Mouse (Mus musculus) T-helper 17 cell (primary cell): Measurements from ENCODE around the gene Gm17304.

Source experiments
- in situ Hi-C, 2 experiments: fragments of 300-600 bp; cut with MboI, MseI; formaldehyde crosslinking; loops; 1 replicate in 1 of 2; 2 replicates in 1 of 2; pipeline ENCODE4 v1.15.1; 2025; ENCODE audit warnings: high pct_unique_total_duplicates in 2 of 2

The Gm17304 gene

DNA sequence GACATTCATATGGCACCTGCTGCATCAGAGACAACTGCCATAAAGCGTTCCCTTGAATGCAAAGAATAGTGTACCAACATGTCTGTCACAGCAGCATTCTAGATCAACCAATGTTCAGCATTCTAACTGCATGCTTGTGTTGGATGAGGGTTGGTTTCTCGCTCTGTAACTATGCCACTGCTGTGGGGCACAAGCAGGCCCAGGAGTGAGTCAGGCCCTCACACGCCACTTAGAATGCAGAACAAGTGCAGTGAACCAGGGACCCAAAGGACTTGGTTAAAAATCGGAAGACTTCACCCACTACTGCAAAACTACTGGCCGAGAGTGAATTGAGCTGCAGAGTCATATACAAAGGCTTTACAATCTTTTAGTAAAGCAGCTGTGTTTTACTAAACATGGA lies 13.3 kb downstream of the Gm17304 start:
- in situ Hi-C loops: loop anchor here in 1 of 2 experiments (5.0 kb wide), 1 partner anchor 75 kb away; no protein-coding TSS in a partner anchor

DNA sequence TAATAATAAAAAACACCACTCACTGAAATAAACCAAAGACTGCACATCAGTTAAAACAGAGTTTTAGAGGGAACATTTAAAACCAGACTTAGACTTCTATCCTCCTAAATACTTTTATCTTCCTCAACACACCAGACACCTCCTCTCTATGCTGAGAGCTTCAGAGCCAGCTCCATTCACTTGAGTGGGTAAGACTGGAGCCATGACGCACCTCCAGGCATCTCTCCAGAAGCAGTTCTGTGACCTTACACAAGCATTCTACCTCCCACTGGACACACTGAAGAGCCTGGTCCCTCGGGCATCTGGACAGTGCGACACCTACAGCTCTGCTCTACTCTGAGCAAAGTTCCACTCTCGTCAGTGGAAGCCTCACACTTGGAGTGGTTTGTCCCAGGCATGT lies 14.4 kb downstream of the Gm17304 start:
- in situ Hi-C loops: loop anchor here in 1 of 2 experiments (5.0 kb wide), 1 partner anchor 76 kb away; no protein-coding TSS in a partner anchor

DNA sequence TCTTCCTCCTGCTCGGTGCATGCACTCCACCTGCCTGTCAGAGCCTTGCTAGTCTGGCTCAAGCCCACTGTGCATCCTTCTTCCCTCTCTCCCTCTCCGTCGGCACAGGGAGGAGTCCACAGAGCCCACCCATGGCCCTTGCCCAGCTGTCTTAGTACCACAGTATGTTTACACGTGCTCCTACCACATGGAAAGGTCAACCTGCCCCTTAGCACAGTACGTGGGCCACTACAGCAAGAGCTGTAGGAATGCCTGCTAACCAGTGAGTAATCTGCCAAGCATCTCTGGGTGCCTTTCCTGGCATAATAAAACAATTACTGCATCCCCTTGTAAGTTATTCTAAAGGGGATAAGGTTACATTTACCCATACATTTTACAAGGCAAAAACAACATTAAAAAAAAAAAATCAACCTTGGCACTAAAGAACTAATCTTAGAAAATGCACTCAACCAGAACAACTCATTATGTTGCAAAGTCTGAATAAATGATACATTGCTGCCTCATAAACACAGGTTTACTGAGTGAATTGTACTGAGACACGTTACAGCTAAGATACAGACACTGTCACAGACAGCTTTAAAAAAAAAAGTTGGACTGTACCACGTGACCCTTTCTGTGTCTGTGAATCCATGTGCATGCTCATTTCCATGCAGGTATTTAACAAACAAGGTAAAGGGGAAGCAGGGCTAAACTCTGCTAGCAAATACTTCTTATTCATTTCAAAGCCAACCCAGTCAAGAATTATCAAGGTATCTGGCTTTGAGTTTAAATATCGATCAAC lies 19.7 kb downstream of the Gm17304 start:
- in situ Hi-C loops: no loop called here

DNA sequence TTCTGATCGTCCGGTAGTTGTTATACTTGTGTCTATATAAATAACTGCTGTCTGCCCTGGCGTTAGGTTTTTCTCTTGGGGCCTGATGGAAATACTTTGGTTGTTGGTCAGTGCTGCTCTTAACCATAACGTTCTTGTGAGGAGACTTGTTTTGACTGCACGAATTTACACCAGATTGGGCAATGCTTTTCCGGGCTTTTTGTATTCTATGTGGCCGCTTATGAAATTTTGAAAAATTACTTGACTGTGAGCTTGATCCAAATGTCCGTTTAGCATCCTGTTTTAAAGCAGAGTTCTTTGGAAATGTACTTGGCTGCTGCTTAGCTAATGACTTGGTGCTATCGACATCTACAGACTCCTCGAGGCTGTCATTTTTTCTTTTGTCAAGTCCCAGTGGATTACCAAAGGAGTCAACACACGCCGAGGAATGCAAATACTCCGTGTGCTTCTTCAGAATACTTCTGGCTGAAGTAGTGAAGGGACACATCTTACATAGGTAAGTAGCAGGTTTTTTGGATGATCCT lies 27.6 kb downstream of the Gm17304 start:
- in situ Hi-C loops: no loop called here

DNA sequence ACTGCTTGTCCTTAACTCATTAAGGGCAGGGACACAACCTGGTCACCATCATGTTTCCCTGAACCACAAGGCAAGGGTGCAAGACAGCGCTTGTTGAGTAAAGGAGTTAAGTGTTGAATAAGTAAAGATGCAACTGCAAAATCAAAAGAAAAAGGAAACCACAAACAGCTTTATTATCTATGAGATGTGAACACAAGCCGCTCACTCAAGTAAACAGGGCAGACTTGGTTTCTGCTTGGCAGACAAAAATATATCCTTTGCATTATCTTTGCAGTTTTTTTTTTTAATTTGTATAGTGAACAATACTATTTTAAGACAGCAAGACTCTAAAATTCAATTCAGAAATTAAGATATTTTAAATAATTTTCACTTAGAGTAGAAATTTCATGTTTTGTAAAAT lies 30.7 kb downstream of the Gm17304 start:
- in situ Hi-C loops: no loop called here

DNA sequence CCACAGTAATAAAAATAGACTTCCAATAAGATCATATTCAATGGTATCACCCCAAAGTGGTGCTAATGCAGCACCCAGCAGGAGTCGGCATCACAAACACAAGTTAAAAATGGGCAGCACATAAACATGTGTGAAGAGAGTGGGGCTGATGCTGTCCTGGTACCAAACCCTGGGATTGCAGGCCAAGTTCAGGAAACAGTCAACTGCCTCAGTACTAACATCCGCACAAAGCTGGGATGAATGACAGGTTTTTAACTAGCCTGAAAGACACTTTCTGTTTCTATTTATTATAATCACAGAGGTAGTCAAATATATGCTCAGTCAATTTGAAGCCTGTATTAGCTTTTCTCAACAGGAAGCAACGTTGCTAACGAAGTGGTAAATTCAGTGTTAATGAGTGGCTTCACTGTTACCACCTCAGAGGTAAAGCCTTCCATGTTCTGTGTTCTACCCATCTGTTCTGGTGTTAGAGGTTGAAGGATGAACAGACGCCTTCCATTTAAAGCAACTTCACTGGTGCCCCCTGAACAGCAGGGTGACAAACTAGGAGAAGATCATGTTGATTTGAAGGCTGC lies 31.4 kb downstream of the Gm17304 start:
- in situ Hi-C loops: no loop called here

DNA sequence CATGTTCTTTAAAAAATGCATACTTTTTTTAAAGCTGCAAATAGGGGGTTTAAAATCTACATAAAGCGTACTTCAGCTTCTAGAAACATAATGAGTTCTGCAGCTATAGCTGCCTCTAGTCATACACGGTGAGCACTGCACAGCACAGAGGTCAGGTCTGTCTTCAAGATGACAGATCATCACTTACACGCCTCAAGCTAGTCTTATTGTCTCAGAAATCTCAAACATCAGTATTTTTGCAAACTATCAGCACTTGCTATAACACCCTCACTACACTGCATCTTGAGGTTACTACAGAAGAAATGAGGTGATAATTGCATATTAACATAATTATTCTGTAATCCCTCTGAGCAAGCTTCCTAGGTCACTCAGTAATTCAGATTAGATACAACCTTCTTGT lies 33.0 kb downstream of the Gm17304 start:
- in situ Hi-C loops: no loop called here

DNA sequence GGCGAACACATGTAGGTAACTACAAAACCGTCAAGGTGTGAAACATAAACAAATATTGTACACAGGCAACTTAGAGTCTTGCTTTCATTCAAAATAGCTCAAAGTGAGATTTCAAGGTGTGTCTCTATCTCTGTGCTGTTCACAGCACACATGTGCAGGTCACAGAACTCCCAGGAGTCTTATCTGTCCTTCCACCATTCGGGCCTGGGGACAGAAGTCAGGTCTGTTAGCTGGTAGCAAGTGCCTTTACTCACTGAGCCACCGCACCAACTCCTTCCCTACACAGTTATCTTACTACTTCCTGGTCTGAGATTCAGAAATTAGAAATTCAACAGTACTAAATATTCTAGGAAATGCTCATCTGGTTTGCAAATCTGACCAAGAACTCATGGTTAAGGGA lies 34.5 kb downstream of the Gm17304 start:
- in situ Hi-C loops: no loop called here

DNA sequence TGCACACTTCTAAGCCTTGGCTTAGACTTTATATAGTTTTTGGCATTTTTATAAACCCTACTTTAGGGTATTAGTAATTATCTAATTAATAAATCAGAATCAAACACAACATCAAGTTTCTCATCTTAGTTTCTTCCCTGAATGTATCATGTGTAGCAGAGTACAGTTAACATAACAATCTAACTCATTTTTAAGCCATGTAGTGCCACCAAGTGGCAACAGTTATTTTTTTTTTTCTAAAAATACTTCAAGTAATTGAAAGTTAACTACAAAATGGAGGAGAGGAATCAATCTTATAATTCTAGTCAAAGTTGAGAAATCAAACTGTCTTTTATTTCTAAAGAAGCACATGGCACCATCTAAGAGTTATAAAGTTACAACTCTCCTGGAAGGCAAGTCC lies 40.5 kb downstream of the Gm17304 start:
- in situ Hi-C loops: no loop called here

DNA sequence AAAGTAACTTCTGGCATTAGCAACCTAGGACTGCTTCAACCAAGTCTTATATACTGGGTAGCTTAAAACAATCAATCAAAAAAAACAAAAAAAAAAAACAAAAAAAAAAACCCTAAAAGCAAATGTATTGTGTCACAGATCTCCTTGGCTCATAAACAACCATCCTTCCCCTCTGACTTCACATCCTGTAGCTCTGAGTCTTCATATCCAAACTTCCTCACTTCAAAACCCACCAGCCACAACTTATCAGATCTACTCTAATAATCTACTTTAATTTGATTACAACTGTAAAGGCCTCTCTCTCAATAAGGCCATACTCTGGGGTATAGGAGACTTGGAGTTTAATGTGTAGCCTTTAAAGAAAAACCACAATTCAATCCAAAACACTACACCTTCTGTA lies 41.1 kb downstream of the Gm17304 start:
- in situ Hi-C loops: loop anchor here in 1 of 2 experiments (10.0 kb wide), 1 partner anchor 845 kb away; no protein-coding TSS in a partner anchor

DNA sequence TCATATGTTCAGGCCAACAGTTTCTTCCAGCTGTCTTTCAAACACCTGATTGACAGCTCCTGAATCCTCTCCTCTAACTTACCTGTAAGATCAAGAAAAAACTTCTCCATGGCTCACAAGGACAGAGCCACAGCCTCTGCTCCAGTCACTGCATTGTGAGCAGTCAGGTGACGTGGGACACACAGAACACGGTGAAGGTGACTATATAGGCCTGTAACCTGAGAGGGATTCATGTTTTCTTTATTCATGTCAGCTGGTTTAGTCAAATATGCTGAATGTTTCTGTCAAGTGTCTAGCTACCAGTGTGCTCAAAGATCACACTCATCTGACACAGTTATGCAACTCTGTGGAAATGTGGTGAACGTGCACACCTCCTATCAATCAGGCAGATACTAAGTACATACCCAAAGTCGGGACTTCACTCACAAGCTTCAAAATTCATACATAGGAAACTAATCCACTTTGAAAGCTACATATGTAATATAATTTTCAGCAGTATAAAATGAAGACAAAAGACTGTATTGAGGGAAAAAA lies 43.4 kb downstream of the Gm17304 start:
- in situ Hi-C loops: loop anchor here in 1 of 2 experiments (10.0 kb wide), 1 partner anchor 847 kb away; no protein-coding TSS in a partner anchor

DNA sequence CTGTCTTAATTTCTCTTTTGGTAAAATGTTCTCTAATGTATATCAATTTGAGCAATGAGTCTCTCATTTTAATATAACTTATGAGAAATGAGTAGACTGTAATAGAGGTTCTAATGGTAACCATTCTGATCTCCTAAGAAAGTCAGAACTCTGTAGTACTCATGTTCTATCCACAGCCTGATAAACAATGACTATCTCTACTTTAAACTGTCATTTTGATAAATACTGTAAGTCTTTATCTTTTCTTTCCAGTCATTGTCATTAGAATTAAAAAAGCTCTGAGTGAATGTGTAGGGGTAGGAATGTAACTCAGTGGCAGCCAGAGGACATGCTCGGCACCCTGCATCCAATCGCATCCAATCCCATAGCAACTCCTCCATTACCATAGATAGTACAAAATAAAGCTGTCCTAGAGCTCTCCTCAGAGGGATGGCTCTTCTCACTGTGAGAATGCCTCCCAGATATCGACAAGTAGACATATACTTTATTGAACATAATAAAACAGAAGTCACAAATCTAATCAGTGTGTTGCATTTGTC lies 44.0 kb downstream of the Gm17304 start:
- in situ Hi-C loops: loop anchor here in 1 of 2 experiments (10.0 kb wide), 1 partner anchor 848 kb away; no protein-coding TSS in a partner anchor
